Mouse (Mus musculus) heart, embryonic 12.5 days (tissue): Measurements from ENCODE around the gene Akap7. TPM values are rescaled to one million over a fixed set of nuclear protein-coding genes. Genes with fewer than 3 reads are reported as not detected.

Experiments used
- ATAC-seq: fragments of 200-750 bp; cut with Nextera tagmentation; 2 replicates; pipeline ENCODE4 v1.8.0; 2017; ENCODE audit warnings: moderate TSS enrichment, moderate library complexity; ENCODE audit not compliant: insufficient number of reproducible peaks, low FRiP score
- H3K27ac ChIP-seq: fragments of 300-500 bp; sonication (generic); 2 replicates; pipeline ENCODE4 v1.5.1; 2016; ENCODE audit warnings: mild to moderate bottlenecking, moderate library complexity; ENCODE audit not compliant: poor library complexity, severe bottlenecking
- H3K27me3 ChIP-seq: fragments of 300-500 bp; sonication (generic); replicated peaks from 2 replicates; pipeline ENCODE4 v1.6.1; 2016; ENCODE audit warnings: mild to moderate bottlenecking, moderate library complexity
- H3K36me3 ChIP-seq: fragments of 300-500 bp; sonication (generic); 2 replicates; pipeline ENCODE4 v1.6.1; 2016; ENCODE audit warnings: mild to moderate bottlenecking, moderate library complexity
- H3K4me1 ChIP-seq: fragments of 300-500 bp; sonication (generic); replicated peaks from 2 replicates; pipeline ENCODE4 v1.6.1; 2016; ENCODE audit warnings: mild to moderate bottlenecking
- H3K4me2 ChIP-seq: fragments of 300-500 bp; sonication (generic); 2 replicates; pipeline ENCODE4 v1.6.1; 2016; ENCODE audit warnings: mild to moderate bottlenecking, moderate library complexity
- H3K4me3 ChIP-seq: fragments of 300-500 bp; sonication (generic); 2 replicates; pipeline ENCODE4 v1.5.1; 2016; ENCODE audit warnings: mild to moderate bottlenecking
- H3K9ac ChIP-seq: fragments of 300-500 bp; sonication (generic); 2 replicates; pipeline ENCODE4 v1.6.1; 2016; ENCODE audit warnings: mild to moderate bottlenecking, moderate library complexity
- H3K9me3 ChIP-seq: fragments of 300-500 bp; sonication (generic); replicated peaks from 2 replicates; pipeline ENCODE4 v1.6.1; 2016; ENCODE audit warnings: mild to moderate bottlenecking, moderate library complexity
- WGBS: fragments of 180-500 bp; shearing (Covaris S2); methylation state at CpG from one replicate; pipeline ENCODE4 v1.1.7; 2016; 5-methylcytosine and 5-hydroxymethylcytosine counted together
- polyA plus RNA-seq: library from polyadenylated mRNA; unstranded; fragments of >200 nt; fragmentation: Nextera tagmentation; extraction: Ambion mirVana; gene quantifications from 2 replicates; pipeline ENCODE4 v1.2.1, GENCODE M21; 2016

Akap7 gene
- polyA plus RNA-seq, 1 experiment from 2014 or later = 38.6 TPM

- ATAC-seq = no peak
- WGBS = 65% methylated on average over 3 of the region's 3 CpGs
Observed at GRCm38 (mm10) chr10:25279406-25279805, 28.3 kb downstream of the Akap7 start.

GRCm38 (mm10) chr10:25275492-25275891 lies 32.2 kb downstream of the Akap7 start:
- no peaks in the 10 kb centered on the region for H3K9me3 ChIP-seq
- H3K27me3 ChIP-seq = no peaks in the 10 kb centered on the region
- no peak overlapping the region for H3K4me3 ChIP-seq
- no peak overlapping the region for H3K27ac ChIP-seq
- peaks cover 2% of the 10 kb centered on the region for H3K36me3 ChIP-seq
- ATAC-seq = no peak
- H3K4me2 ChIP-seq = no peak overlapping the region
- no peak overlapping the region for H3K9ac ChIP-seq
- peaks cover 10% of the 10 kb centered on the region; the same call in 1 of the 2 replicates for H3K4me1 ChIP-seq
- 61% methylated on average over 7 of the region's 7 CpGs for WGBS

More at GRCm38 (mm10) chr10:25279406-25279805, 28.3 kb downstream of the Akap7 start:
- Histone ChIP-seq H3K27me3 (no peaks in the 10 kb centered on the region), H3K4me3 (no peak overlapping the region), H3K27ac (no peak overlapping the region), H3K4me1 (peaks cover 5% of the 10 kb centered on the region; the same call in 1 of the 2 replicates), H3K9me3 (no peaks in the 10 kb centered on the region), H3K9ac (no peak overlapping the region), H3K36me3 (peaks cover 5% of the 10 kb centered on the region; the same call in 1 of the 2 replicates), H3K4me2 (no peak overlapping the region)

GRCm38 (mm10) chr10:25274621-25275330 lies 32.9 kb downstream of the Akap7 start:
- H3K4me3 ChIP-seq = no peak overlapping the region
- H3K9me3 ChIP-seq = peaks cover 4% of the 10 kb centered on the region; the same call in 1 of the 2 replicates
- H3K27ac ChIP-seq = no peak overlapping the region
- H3K36me3 ChIP-seq = peaks cover 9% of the 10 kb centered on the region
- H3K4me1 ChIP-seq = peaks cover 10% of the 10 kb centered on the region; the same call in 1 of the 2 replicates
- no peak for ATAC-seq
- H3K4me2 ChIP-seq = no peak overlapping the region
- 83% methylated on average over 26 of the region's 26 CpGs for WGBS
- H3K27me3 ChIP-seq = no peaks in the 10 kb centered on the region
- H3K9ac ChIP-seq = no peak overlapping the region

GRCm38 (mm10) chr10:25273731-25274130 lies 33.9 kb downstream of the Akap7 start:
- H3K27ac ChIP-seq = no peak overlapping the region
- WGBS = 64% methylated on average over 1 of the region's 1 CpGs
- H3K9ac ChIP-seq = no peak overlapping the region
- H3K9me3 ChIP-seq = peaks cover 4% of the 10 kb centered on the region; the same call in 1 of the 2 replicates
- no peak overlapping the region for H3K4me2 ChIP-seq
- H3K4me3 ChIP-seq = no peak overlapping the region
- no peaks in the 10 kb centered on the region for H3K27me3 ChIP-seq
- H3K4me1 ChIP-seq = peaks cover 12% of the 10 kb centered on the region; the same call in 1 of the 2 replicates
- peaks cover 9% of the 10 kb centered on the region for H3K36me3 ChIP-seq
- ATAC-seq = no peak

- no peak overlapping the region for H3K27ac ChIP-seq
- no peak overlapping the region for H3K4me3 ChIP-seq
- no peak overlapping the region for H3K9ac ChIP-seq
- H3K4me1 ChIP-seq = peaks cover 13% of the 10 kb centered on the region; the same call in 1 of the 2 replicates
- 81% methylated on average over 2 of the region's 2 CpGs for WGBS
- peaks cover 9% of the 10 kb centered on the region for H3K36me3 ChIP-seq
- ATAC-seq = no peak
- peaks cover 4% of the 10 kb centered on the region; the same call in 1 of the 2 replicates for H3K9me3 ChIP-seq
- H3K27me3 ChIP-seq = no peaks in the 10 kb centered on the region
- no peak overlapping the region for H3K4me2 ChIP-seq
Observed at GRCm38 (mm10) chr10:25271756-25272155, 35.9 kb downstream of the Akap7 start.

GRCm38 (mm10) chr10:25271207-25271606 lies 36.5 kb downstream of the Akap7 start:
- Histone ChIP-seq H3K9ac (no peak overlapping the region), H3K4me1 (peaks cover 13% of the 10 kb centered on the region; the same call in 1 of the 2 replicates), H3K27ac (no peak overlapping the region), H3K36me3 (peaks cover 9% of the 10 kb centered on the region), H3K9me3 (peaks cover 4% of the 10 kb centered on the region; the same call in 1 of the 2 replicates), H3K4me2 (no peak overlapping the region), H3K27me3 (no peaks in the 10 kb centered on the region), H3K4me3 (no peak overlapping the region)
- ATAC-seq = no peak
- WGBS = 88% methylated on average over 8 of the region's 8 CpGs

- Histone ChIP-seq H3K4me3 (no peak overlapping the region), H3K36me3 (peaks cover 26% of the 10 kb centered on the region), H3K9me3 (peaks cover 4% of the 10 kb centered on the region; the same call in 1 of the 2 replicates), H3K27ac (no peak overlapping the region), H3K4me1 (0 out of 2 replicates have a peak, but pooled peaks cover 8% of the 10 kb centered on the region), H3K4me2 (no peak overlapping the region), H3K27me3 (no peaks in the 10 kb centered on the region), H3K9ac (no peak overlapping the region)
- WGBS = 48% methylated on average over 18 of the region's 18 CpGs
- ATAC-seq = 0 out of 2 replicates have a peak, but pooled peaks have one; percentile 11
Observed at GRCm38 (mm10) chr10:25268476-25269351, 39.0 kb downstream of the Akap7 start.

GRCm38 (mm10) chr10:25261176-25261575 lies 46.5 kb downstream of the Akap7 start:
- no peak overlapping the region for H3K4me2 ChIP-seq
- H3K36me3 ChIP-seq = peaks cover 20% of the 10 kb centered on the region
- no peak overlapping the region for H3K4me3 ChIP-seq
- H3K27ac ChIP-seq = no peak overlapping the region
- H3K9me3 ChIP-seq = 0 out of 2 replicates have a peak, but pooled peaks cover 3% of the 10 kb centered on the region
- no peak overlapping the region for H3K9ac ChIP-seq
- no peak for ATAC-seq
- H3K27me3 ChIP-seq = no peaks in the 10 kb centered on the region
- no peaks in the 10 kb centered on the region for H3K4me1 ChIP-seq
- WGBS = 51% methylated on average over 6 of the region's 6 CpGs

GRCm38 (mm10) chr10:25260724-25261123 lies 46.9 kb downstream of the Akap7 start:
- no peak for ATAC-seq
- Histone ChIP-seq H3K27ac (no peak overlapping the region), H3K27me3 (no peaks in the 10 kb centered on the region), H3K9ac (no peak overlapping the region), H3K4me2 (no peak overlapping the region), H3K4me3 (no peak overlapping the region), H3K9me3 (0 out of 2 replicates have a peak, but pooled peaks cover 3% of the 10 kb centered on the region), H3K36me3 (peaks cover 16% of the 10 kb centered on the region), H3K4me1 (no peaks in the 10 kb centered on the region)
- WGBS = 88% methylated on average over 10 of the region's 10 CpGs

GRCm38 (mm10) chr10:25258171-25258570 lies 49.5 kb downstream of the Akap7 start:
- 79% methylated on average over 6 of the region's 6 CpGs for WGBS
- no peaks in the 10 kb centered on the region for H3K4me1 ChIP-seq
- 0 out of 2 replicates have a peak, but pooled peaks cover 3% of the 10 kb centered on the region for H3K9me3 ChIP-seq
- H3K27me3 ChIP-seq = no peaks in the 10 kb centered on the region
- no peak overlapping the region for H3K27ac ChIP-seq
- H3K36me3 ChIP-seq = peaks cover 3% of the 10 kb centered on the region; the same call in 1 of the 2 replicates
- no peak overlapping the region for H3K4me2 ChIP-seq
- no peak overlapping the region for H3K4me3 ChIP-seq
- no peak for ATAC-seq
- H3K9ac ChIP-seq = no peak overlapping the region

- Histone ChIP-seq H3K4me1 (no peaks in the 10 kb centered on the region), H3K9me3 (0 out of 2 replicates have a peak, but pooled peaks cover 3% of the 10 kb centered on the region)
- WGBS = 50% methylated on average over 5 of the region's 5 CpGs
Observed at GRCm38 (mm10) chr10:25257466-25257865, 50.2 kb downstream of the Akap7 start.

More at GRCm38 (mm10) chr10:25257466-25257865, 50.2 kb downstream of the Akap7 start:
- Histone ChIP-seq H3K4me3 (no peak overlapping the region), H3K27ac (no peak overlapping the region), H3K4me2 (no peak overlapping the region), H3K27me3 (no peaks in the 10 kb centered on the region), H3K9ac (no peak overlapping the region), H3K36me3 (peaks cover 3% of the 10 kb centered on the region; the same call in 1 of the 2 replicates)
- no peak for ATAC-seq
